Comparison of ENCODE assay signal across 9 mouse cellular contexts in genomic region chr5:44476356-44476755, GRCm38 (mm10).
A peak's percentile ranks its signal among the peaks of the same experiment; 100 is the strongest.
DNase-seq lines count a peak whose midpoint lies in the region; ATAC-seq and TF ChIP-seq lines count a peak whose summit lies in the region.
"Had no signal": no experiment of that assay in that cellular context is flagged by ENCODE, and none has a peak within 500 bp of the region (broad histone marks: within the 10 kb centered on the region; RNA-seq: fewer than 3 reads in every experiment).

No protein-coding gene starts in this region.

- H3K4me1 ChIP-seq in kidney, embryonic 15.5 days = 0 out of 2 replicates have a peak, but pooled peaks cover 3% of the 10 kb centered on the region
- peaks cover 3% of the 10 kb centered on the region; the same call in 1 of the 2 replicates for H3K4me1 ChIP-seq in kidney, embryonic 14.5 days (ENCODE audit: control insufficient read depth, insufficient read depth, low read length)
- H3K4me1 ChIP-seq in CH12.LX (ENCODE audit: control insufficient read depth in 1 of 2, insufficient read depth in 2 of 2) = peaks cover 0 to 8% of the 10 kb centered on the region in 2 experiments; a peak in 1 of 4 replicates
- peaks cover 24% of the 10 kb centered on the region for H3K4me1 ChIP-seq in limb, embryonic 12.5 days (replicated peaks)

- in situ Hi-C loops in CH12.LX (cut with MboI; ENCODE audit: low pct_ligation_motif_present, low pct_unique_long_range_greater_than_20kb, low sequenced_read_pairs) = no loop called here

- H3K4me2 ChIP-seq in kidney, embryonic 15.5 days = no peak overlapping the region
- no peak overlapping the region for H3K4me2 ChIP-seq in kidney, embryonic 14.5 days (replicated peaks; ENCODE audit: low read depth, low read length)
- no peak overlapping the region for H3K4me2 ChIP-seq in CH12.LX (ENCODE audit: insufficient read depth, low read depth, poor library complexity, severe bottlenecking)
- no peak overlapping the region for H3K4me2 ChIP-seq in limb, embryonic 12.5 days

- TF ChIP-seq POLR2A in CH12.LX (IDR thresholded peaks at IDR 0.05; ENCODE audit: low read depth, low read length) = no peak

- peak; percentile 32 for TF ChIP-seq RAD21 in CH12.LX (IDR thresholded peaks at IDR 0.05; ENCODE audit: low read depth, low read length)

- DNase-seq in CH12.LX (ENCODE audit: extremely low read depth) (peak; percentile 6), ES-CJ7 (ENCODE audit: low read depth, low spot score) (peak; percentile 10)
- DNase-seq in urinary bladder, postnatal 10 days (ENCODE audit: low spot score) = no peak
- no peak for DNase-seq in ovary, adult 18-20 months (ENCODE audit: low spot score)
- DNase-seq: cerebellum, adult 11 months; thymus, postnatal 4 days had no signal

- H3K27me3 ChIP-seq in kidney, embryonic 15.5 days = no peaks in the 10 kb centered on the region
- no peaks in the 10 kb centered on the region for H3K27me3 ChIP-seq in kidney, embryonic 14.5 days (ENCODE audit: control insufficient read depth, insufficient read depth, low read length)
- H3K27me3 ChIP-seq in CH12.LX (replicated peaks) = no peaks in the 10 kb centered on the region
- H3K27me3 ChIP-seq in limb, embryonic 12.5 days = no peaks in the 10 kb centered on the region; the same call in 1 of the 2 replicates

- H3K4me3 ChIP-seq in kidney, embryonic 15.5 days (replicated peaks) = no peak overlapping the region
- no peak overlapping the region for H3K4me3 ChIP-seq in kidney, embryonic 14.5 days (ENCODE audit: low read length)
- no peak overlapping the region for H3K4me3 ChIP-seq in CH12.LX (replicated peaks in 1 of 3; ENCODE audit: low read depth in 2 of 3, low read length in 2 of 3, poor library complexity in 1 of 3)
- no peak overlapping the region for H3K4me3 ChIP-seq in limb, embryonic 12.5 days (replicated peaks)

- H3K9me3 ChIP-seq in kidney, embryonic 15.5 days (replicated peaks) = no peaks in the 10 kb centered on the region
- no peaks in the 10 kb centered on the region for H3K9me3 ChIP-seq in kidney, embryonic 14.5 days (ENCODE audit: control insufficient read depth, low read length)
- no peaks in the 10 kb centered on the region for H3K9me3 ChIP-seq in CH12.LX (replicated peaks; ENCODE audit: low read length)
- H3K9me3 ChIP-seq in limb, embryonic 12.5 days = no peaks in the 10 kb centered on the region

- H3K36me3 ChIP-seq in kidney, embryonic 15.5 days = peaks cover 11% of the 10 kb centered on the region; the same call in 1 of the 2 replicates
- peaks cover 8% of the 10 kb centered on the region; the same call in 1 of the 2 replicates for H3K36me3 ChIP-seq in kidney, embryonic 14.5 days (ENCODE audit: control insufficient read depth, insufficient read depth, low read length)
- H3K36me3 ChIP-seq in CH12.LX (replicated peaks in 1 of 2; ENCODE audit: control insufficient read depth in 1 of 2, insufficient read depth in 1 of 2, low read length in 1 of 2) = no peaks in the 10 kb centered on the region
- no peaks in the 10 kb centered on the region for H3K36me3 ChIP-seq in limb, embryonic 12.5 days

- no peak overlapping the region for H3K27ac ChIP-seq in kidney, embryonic 15.5 days
- H3K27ac ChIP-seq in kidney, embryonic 14.5 days (ENCODE audit: low read depth, low read length) = no peak overlapping the region
- H3K27ac ChIP-seq in CH12.LX (ENCODE audit: insufficient read depth, low read depth) = no peak overlapping the region
- H3K27ac ChIP-seq in limb, embryonic 12.5 days = no peak overlapping the region

- WGBS in kidney, embryonic 15.5 days = 22% methylated on average over 4 of the region's 4 CpGs
- 19% methylated on average over 4 of the region's 4 CpGs for WGBS in kidney, embryonic 14.5 days
- 20% methylated on average over 4 of the region's 4 CpGs for WGBS in limb, embryonic 12.5 days

- no peak overlapping the region for H3K9ac ChIP-seq in kidney, embryonic 15.5 days
- H3K9ac ChIP-seq in kidney, embryonic 14.5 days (ENCODE audit: low read depth, low read length) = no peak overlapping the region
- H3K9ac ChIP-seq in CH12.LX (ENCODE audit: insufficient read depth, low read depth) = no peak overlapping the region
- H3K9ac ChIP-seq in limb, embryonic 12.5 days (replicated peaks) = no peak overlapping the region

- TF ChIP-seq CTCF in CH12.LX (conservative IDR thresholded peaks at IDR 0.05 in 1 of 2, IDR thresholded peaks at IDR 0.05 in 1 of 2; ENCODE audit: low read depth in 2 of 2, low read length in 2 of 2) = peak in 1 of 2 experiments; percentile 52; a peak in 2 of 4 replicates

- 0 out of 2 replicates have a peak, but pooled peaks have one; percentile 17 for ATAC-seq in kidney, embryonic 15.5 days (replicated peaks; ENCODE audit: low FRiP score)
- ATAC-seq in kidney, embryonic 14.5 days (ENCODE audit: low FRiP score, low TSS enrichment) = no peak
- peak; percentile 15; the same call in 1 of the 2 replicates for ATAC-seq in limb, embryonic 12.5 days (ENCODE audit: insufficient number of reproducible peaks, insufficient read depth, low FRiP score, low TSS enrichment, low read depth)

- TF ChIP-seq EP300 in CH12.LX (IDR thresholded peaks at IDR 0.05; ENCODE audit: low read length) = no peak

- no peaks in the 10 kb centered on the region for H3K79me2 ChIP-seq in CH12.LX (replicated peaks; ENCODE audit: control insufficient read depth, extremely low read depth, insufficient read depth, poor library complexity, severe bottlenecking)

- dilution Hi-C loops in CH12.LX (cut with MboI; ENCODE audit: extremely low pct_ligation_motif_present, extremely low pct_unique_long_range_greater_than_20kb, low sequenced_read_pairs) = no loop called here

TF ChIP-seq in CH12.LX, 34 proteins besides CTCF, POLR2A, EP300 and RAD21:
- TF ChIP-seq MXI1 (IDR thresholded peaks at IDR 0.05; ENCODE audit: low read depth, low read length) = no peak
- TF ChIP-seq SMC3 (IDR thresholded peaks at IDR 0.05; ENCODE audit: low read depth, low read length) = peak; percentile 20; the same call in 1 of the 2 replicates

Comparison
In these comparisons a context has a peak if more than half of its experiments do, and no peak if none do; other contexts are left out.
1. DNase-seq: peak in CH12.LX (single experiment) and ES-CJ7 (single experiment); none in urinary bladder, postnatal 10 days (single experiment) and ovary, adult 18-20 months (single experiment).